Comparison of ENCODE assay signal across 8 mouse cellular contexts in genomic region chr7:78912253-78912973, GRCm38 (mm10). TPM values are rescaled to one million over a fixed set of nuclear protein-coding genes. Genes with fewer than 3 reads are reported as not detected.
DNase-seq lines count a peak whose midpoint lies in the region; ATAC-seq and TF ChIP-seq lines count a peak whose summit lies in the region.

No protein-coding gene starts in this region.

- peak overlapping the region; percentile 62 for H3K9ac ChIP-seq in MEL (ENCODE audit: control insufficient read depth, low read depth, low read length, poor library complexity, severe bottlenecking)
- H3K9ac ChIP-seq in embryonic facial prominence, embryonic 12.5 days, result no peak overlapping the region
- H3K9ac ChIP-seq in hindbrain, embryonic 11.5 days (ENCODE audit: low read depth, low read length), result peak overlapping the region; percentile 24; the same call in 1 of the 2 replicates
- peak overlapping the region; percentile 86 for H3K9ac ChIP-seq in liver, postnatal 0 days (replicated peaks)

- H3K4me2 ChIP-seq in embryonic facial prominence, embryonic 12.5 days (replicated peaks), result peak overlapping the region; percentile 23
- H3K4me2 ChIP-seq in hindbrain, embryonic 11.5 days (replicated peaks; ENCODE audit: low read depth, low read length), result peak overlapping the region; percentile 32
- peak overlapping the region; percentile 88 for H3K4me2 ChIP-seq in liver, postnatal 0 days (ENCODE audit: low read depth, low read length)

- no peaks in the 10 kb centered on the region for H3K27me3 ChIP-seq in MEL (ENCODE audit: control insufficient read depth in 1 of 2, insufficient read depth in 2 of 2, low read length in 2 of 2)
- H3K27me3 ChIP-seq in embryonic facial prominence, embryonic 12.5 days, result no peaks in the 10 kb centered on the region
- H3K27me3 ChIP-seq in hindbrain, embryonic 11.5 days (ENCODE audit: control insufficient read depth, insufficient read depth, low read length), result no peaks in the 10 kb centered on the region
- H3K27me3 ChIP-seq in liver, postnatal 0 days (ENCODE audit: insufficient read depth, low read length), result no peaks in the 10 kb centered on the region

- H3K36me3 ChIP-seq in MEL (ENCODE audit: control insufficient read depth in 1 of 2, insufficient read depth in 2 of 2, low read length in 2 of 2), result peaks cover 2 to 19% of the 10 kb centered on the region in 2 experiments; a peak in 2 of 4 replicates
- no peaks in the 10 kb centered on the region for H3K36me3 ChIP-seq in embryonic facial prominence, embryonic 12.5 days
- no peaks in the 10 kb centered on the region for H3K36me3 ChIP-seq in hindbrain, embryonic 11.5 days (ENCODE audit: control insufficient read depth, insufficient read depth, low read length)
- peaks cover 27% of the 10 kb centered on the region for H3K36me3 ChIP-seq in liver, postnatal 0 days (replicated peaks; ENCODE audit: insufficient read depth, low read length)

- no peaks in the 10 kb centered on the region for H3K9me3 ChIP-seq in MEL (replicated peaks; ENCODE audit: insufficient read depth, low read length)
- H3K9me3 ChIP-seq in embryonic facial prominence, embryonic 12.5 days, result no peaks in the 10 kb centered on the region
- no peaks in the 10 kb centered on the region for H3K9me3 ChIP-seq in hindbrain, embryonic 11.5 days (ENCODE audit: control insufficient read depth, low read length)
- no peaks in the 10 kb centered on the region for H3K9me3 ChIP-seq in liver, postnatal 0 days (ENCODE audit: low read length)

- H3K4me3 ChIP-seq in MEL (ENCODE audit: control insufficient read depth in 1 of 2, insufficient read depth in 1 of 2, low read depth in 2 of 2, low read length in 2 of 2), result peak overlapping the region; percentile 64 to 91
- no peak overlapping the region for H3K4me3 ChIP-seq in embryonic facial prominence, embryonic 12.5 days
- H3K4me3 ChIP-seq in hindbrain, embryonic 11.5 days (ENCODE audit: low read depth, low read length), result no peak overlapping the region
- peak overlapping the region; percentile 65 for H3K4me3 ChIP-seq in liver, postnatal 0 days (ENCODE audit: low read depth, low read length)

- TF ChIP-seq EP300 in MEL (IDR thresholded peaks at IDR 0.05; ENCODE audit: low read depth in 1 of 2, low read length in 2 of 2), result peak; percentile 36 to 61; a peak in 2 of 4 replicates
- 0 out of 2 replicates have a peak, but pooled peaks have one; percentile 43 for TF ChIP-seq EP300 in liver, postnatal 0 days (IDR thresholded peaks at IDR 0.05; ENCODE audit: low read depth)

- no peak for ATAC-seq in embryonic facial prominence, embryonic 12.5 days (ENCODE audit: insufficient number of reproducible peaks, insufficient read depth, low FRiP score, low TSS enrichment)
- ATAC-seq in hindbrain, embryonic 11.5 days (ENCODE audit: low FRiP score), result peak; percentile 36; the same call in 1 of the 2 replicates
- no peak for ATAC-seq in liver, postnatal 0 days

- peaks cover 11% of the 10 kb centered on the region for H3K79me2 ChIP-seq in MEL (ENCODE audit: control insufficient read depth, insufficient read depth, low read length, poor library complexity)

- peaks cover 2 to 29% of the 10 kb centered on the region in 2 experiments for H3K4me1 ChIP-seq in MEL (ENCODE audit: control insufficient read depth in 1 of 2, insufficient read depth in 2 of 2, low read length in 2 of 2)
- H3K4me1 ChIP-seq in embryonic facial prominence, embryonic 12.5 days, result 0 out of 2 replicates have a peak, but pooled peaks cover 5% of the 10 kb centered on the region
- peaks cover 5% of the 10 kb centered on the region for H3K4me1 ChIP-seq in hindbrain, embryonic 11.5 days (replicated peaks; ENCODE audit: control insufficient read depth, insufficient read depth, low read length)
- peaks cover 29% of the 10 kb centered on the region for H3K4me1 ChIP-seq in liver, postnatal 0 days (ENCODE audit: insufficient read depth)

- no peak for TF ChIP-seq CTCF in MEL (IDR thresholded peaks at IDR 0.05 in 2 of 3, conservative IDR thresholded peaks at IDR 0.05 in 1 of 3; ENCODE audit: control insufficient read depth in 1 of 3, insufficient read depth in 1 of 3, low read depth in 2 of 3, low read length in 3 of 3, poor library complexity in 1 of 3, severe bottlenecking in 1 of 3)
- TF ChIP-seq CTCF in liver, postnatal 0 days (IDR thresholded peaks at IDR 0.05; ENCODE audit: low read depth), result no peak

- 18% methylated on average over 20 of the region's 20 CpGs for WGBS in embryonic facial prominence, embryonic 12.5 days
- 22% methylated on average over 20 of the region's 20 CpGs for WGBS in hindbrain, embryonic 11.5 days
- 8% methylated on average over 20 of the region's 20 CpGs for WGBS in liver, postnatal 0 days (ENCODE audit: insufficient replicate concordance)

- no peak; a peak in 1 of 4 replicates for TF ChIP-seq POLR2A in MEL (IDR thresholded peaks at IDR 0.05; ENCODE audit: control insufficient read depth in 1 of 2, insufficient read depth in 1 of 2, low read depth in 1 of 2, low read length in 2 of 2, poor library complexity in 1 of 2)

- H3K27ac ChIP-seq in MEL (ENCODE audit: control insufficient read depth, low read depth, low read length), result peak overlapping the region; percentile 86
- H3K27ac ChIP-seq in embryonic facial prominence, embryonic 12.5 days, result no peak overlapping the region
- H3K27ac ChIP-seq in hindbrain, embryonic 11.5 days (ENCODE audit: low read depth, low read length), result no peak overlapping the region
- H3K27ac ChIP-seq in liver, postnatal 0 days (ENCODE audit: low read depth), result peak overlapping the region; percentile 97

- DNase-seq in MEL (ENCODE audit: low read depth, low spot score), result peak; percentile 82
- DNase-seq in hindbrain, embryonic 11.5 days (ENCODE audit: low spot score), result peak; percentile 62
- peak; percentile 63 for DNase-seq in liver, postnatal 0 days
- DNase-seq in neural tube, embryonic 10.5 days (ENCODE audit: extremely low spot score, low spot score), result peak; percentile 37
- DNase-seq in urinary bladder, postnatal 14 days (ENCODE audit: low spot score), result no peak
- DNase-seq in adrenal gland, postnatal 4 days (ENCODE audit: low spot score in 2 of 2), result no peak
- no peak for DNase-seq in gastrocnemius, postnatal 25 days

- TF ChIP-seq RAD21 in MEL (IDR thresholded peaks at IDR 0.05; ENCODE audit: low read depth, low read length), result no peak

TF ChIP-seq in MEL, 35 proteins besides CTCF, POLR2A, EP300 and RAD21:
- TF ChIP-seq ETS1 (IDR thresholded peaks at IDR 0.05; ENCODE audit: low read depth, low read length) (peak; percentile 74), POLR2AphosphoS5 (IDR thresholded peaks at IDR 0.05; ENCODE audit: borderline replicate concordance, low read depth, low read length) (no peak), ELF1 (IDR thresholded peaks at IDR 0.05; ENCODE audit: low read depth, low read length) (no peak), RCOR1 (IDR thresholded peaks at IDR 0.05; ENCODE audit: low read depth, low read length) (no peak), ZNF384 (IDR thresholded peaks at IDR 0.05; ENCODE audit: low read depth, low read length) (no peak), GATA1 (IDR thresholded peaks at IDR 0.05; ENCODE audit: low read depth, low read length) (peak; percentile 49; the same call in 1 of the 2 replicates), TBP (IDR thresholded peaks at IDR 0.05; ENCODE audit: low read depth, low read length) (peak; percentile 69; the same call in 1 of the 2 replicates), MXI1 (IDR thresholded peaks at IDR 0.05; ENCODE audit: low read depth, low read length) (peak; percentile 37; the same call in 1 of the 2 replicates), KAT2A (conservative IDR thresholded peaks at IDR 0.05; ENCODE audit: low read depth, low read length) (no peak), USF1 (IDR thresholded peaks at IDR 0.05; ENCODE audit: low read depth, low read length) (no peak), POLR2AphosphoS2 (IDR thresholded peaks at IDR 0.05; ENCODE audit: low read length) (no peak), CHD1 (IDR thresholded peaks at IDR 0.05; ENCODE audit: low read depth, low read length) (0 out of 2 replicates have a peak, but pooled peaks have one; percentile 2), TCF12 (IDR thresholded peaks at IDR 0.05; ENCODE audit: low read depth, low read length) (peak; percentile 56), E2F4 (IDR thresholded peaks at IDR 0.05; ENCODE audit: borderline replicate concordance, low read depth, low read length) (no peak), UBTF (IDR thresholded peaks at IDR 0.05; ENCODE audit: borderline replicate concordance, insufficient read depth, low read depth, low read length) (0 out of 2 replicates have a peak, but pooled peaks have one; percentile 88), SMC3 (IDR thresholded peaks at IDR 0.05; ENCODE audit: low read depth, low read length) (no peak)

RNA-seq across cellular contexts. Expression of gene Isg20, which starts 0.8 kb away (rescaled TPM):
- total RNA-seq in MEL (2012; rRNA removed), result 63.1 and 70.3 TPM in 2 replicates
- 100 to 1,000 TPM; 105 to 240 TPM for polyA plus RNA-seq in MEL (2012; ENCODE audit: insufficient read depth in 1 of 2, insufficient read length in 2 of 2, low read depth in 1 of 2, low replicate concordance in 2 of 2, missing spikeins in 1 of 2)
- 0.59 TPM in 1 of 2 replicates, not detected in the other for polyA plus RNA-seq in embryonic facial prominence, embryonic 12.5 days (2016; fragmentation: Nextera tagmentation; extraction: Ambion mirVana)
- 0.14 and 0.56 TPM in 2 replicates for polyA plus RNA-seq in hindbrain, embryonic 11.5 days (2014; fragmentation: Nextera tagmentation; extraction: Ambion mirVana)
- 108 and 111 TPM in 2 replicates for polyA plus RNA-seq in liver, postnatal 0 days (2015; fragmentation: Nextera tagmentation; extraction: Ambion mirVana)
- 10 to 100 TPM in 1 of 2 experiments, 1 to 10 TPM in 1; 7.4 to 13.7 TPM for total RNA-seq in adrenal gland, postnatal 4 days (2021)
- 1 to 10 TPM in 1 of 2 experiments, under 1 TPM in 1; 0.69 to 3.2 TPM for total RNA-seq in gastrocnemius, postnatal 25 days (2021)

RNA-seq across cellular contexts. Expression of gene Aen, which starts 16.8 kb away (rescaled TPM):
- 72.5 and 95.9 TPM in 2 replicates for total RNA-seq in MEL (2012; rRNA removed)
- polyA plus RNA-seq in MEL (2012; ENCODE audit: insufficient read depth in 1 of 2, insufficient read length in 2 of 2, low read depth in 1 of 2, low replicate concordance in 2 of 2, missing spikeins in 1 of 2), result 10 to 100 TPM in 1 of 2 experiments, not detected in 1; 97.7 TPM
- polyA plus RNA-seq in embryonic facial prominence, embryonic 12.5 days (2016; fragmentation: Nextera tagmentation; extraction: Ambion mirVana), result 43.4 and 45.8 TPM in 2 replicates
- polyA plus RNA-seq in hindbrain, embryonic 11.5 days (2014; fragmentation: Nextera tagmentation; extraction: Ambion mirVana), result 37.4 and 43.7 TPM in 2 replicates
- 15.1 and 15.9 TPM in 2 replicates for polyA plus RNA-seq in liver, postnatal 0 days (2015; fragmentation: Nextera tagmentation; extraction: Ambion mirVana)
- total RNA-seq in adrenal gland, postnatal 4 days (2021), result 10 to 100 TPM; 33.0 to 33.7 TPM
- 10 to 100 TPM; 42.4 to 44.6 TPM for total RNA-seq in gastrocnemius, postnatal 25 days (2021)

Comparison
In these comparisons a context has a peak if more than half of its experiments do, and no peak if none do; other contexts are left out.
1. DNase-seq: peak in MEL (single experiment), hindbrain, embryonic 11.5 days (single experiment), liver, postnatal 0 days (single experiment) and neural tube, embryonic 10.5 days (single experiment); none in urinary bladder, postnatal 14 days (single experiment), adrenal gland, postnatal 4 days (0 of 2) and gastrocnemius, postnatal 25 days (single experiment).
2. H3K27ac ChIP-seq: peak in MEL (single experiment) and liver, postnatal 0 days (single experiment); none in embryonic facial prominence, embryonic 12.5 days (single experiment) and hindbrain, embryonic 11.5 days (single experiment).
3. H3K4me3 ChIP-seq: peak in MEL (2 of 2) and liver, postnatal 0 days (single experiment); none in embryonic facial prominence, embryonic 12.5 days (single experiment) and hindbrain, embryonic 11.5 days (single experiment).
4. H3K4me2 ChIP-seq: peak in every context shown above with its lines; median percentile 88 in liver, postnatal 0 days; 32 in hindbrain, embryonic 11.5 days; 23 in embryonic facial prominence, embryonic 12.5 days.
5. RNA of gene Isg20, which starts 0.8 kb away (polyA plus RNA-seq): 105 to 240 TPM in MEL and 108 to 111 TPM in liver, postnatal 0 days; 0.59 TPM in embryonic facial prominence, embryonic 12.5 days and 0.14 to 0.56 TPM in hindbrain, embryonic 11.5 days; every median in the first group is over 10 times any median in the second.